Comparison of ENCODE assay signal across 9 mouse cellular contexts in genomic region chr2:26055046-26055746, GRCm38 (mm10). TPM values are rescaled to one million over a fixed set of nuclear protein-coding genes. Genes with fewer than 3 reads are reported as not detected.
DNase-seq lines count a peak whose midpoint lies in the region; ATAC-seq and TF ChIP-seq lines count a peak whose summit lies in the region.
"Had no signal": no experiment of that assay in that cellular context is flagged by ENCODE, and none has a peak within 500 bp of the region (broad histone marks: within the 10 kb centered on the region; RNA-seq: fewer than 3 reads in every experiment).

No protein-coding gene starts in this region.

- peak; percentile 96 for TF ChIP-seq CTCF in cerebellum, adult 2 months (IDR thresholded peaks at IDR 0.05; ENCODE audit: borderline replicate concordance, insufficient read depth, low read depth, low read length)
- TF ChIP-seq CTCF in forebrain, postnatal 0 days (IDR thresholded peaks at IDR 0.05; ENCODE audit: low read depth), result peak; percentile 85

- H3K9ac ChIP-seq in forebrain, postnatal 0 days, result no peak overlapping the region
- H3K9ac ChIP-seq in hindbrain, embryonic 14.5 days, result no peak overlapping the region
- H3K9ac ChIP-seq: limb, embryonic 15.5 days had no signal

- WGBS in cerebellum, adult 2 months, result 52% methylated on average over 8 of the region's 8 CpGs
- 40% methylated on average over 8 of the region's 8 CpGs for WGBS in forebrain, postnatal 0 days
- 27% methylated on average over 8 of the region's 8 CpGs for WGBS in hindbrain, embryonic 14.5 days

- no peak for TF ChIP-seq POLR2A in cerebellum, adult 2 months (IDR thresholded peaks at IDR 0.05; ENCODE audit: borderline replicate concordance, insufficient read depth, low read length)

- H3K4me3 ChIP-seq in cerebellum, adult 2 months (replicated peaks; ENCODE audit: insufficient read depth, low read depth, low read length), result no peak overlapping the region
- no peak overlapping the region for H3K4me3 ChIP-seq in forebrain, postnatal 0 days (ENCODE audit: low read depth, low read length)
- H3K4me3 ChIP-seq in hindbrain, embryonic 14.5 days (replicated peaks; ENCODE audit: low read length), result no peak overlapping the region
- H3K4me3 ChIP-seq: limb, embryonic 15.5 days had no signal

- peak; percentile 86 for DNase-seq in Muller cell, postnatal 12 days (ENCODE audit: inconsistent ontology term)
- DNase-seq in cerebellum, adult 2 months, result peak; percentile 72
- DNase-seq in forebrain, postnatal 0 days, result peak; percentile 75
- peak; percentile 62 for DNase-seq in hindbrain, embryonic 14.5 days (ENCODE audit: low spot score)
- peak; percentile 50 to 71 for DNase-seq in left cerebral cortex, adult 18-20 months (ENCODE audit: low spot score in 2 of 2)
- peak; percentile 47 for DNase-seq in right cerebral cortex, adult 2 months (ENCODE audit: low spot score in 2 of 2)
- DNase-seq in urinary bladder, postnatal 4 days (ENCODE audit: low spot score in 2 of 2), result peak; percentile 58 to 68

- H3K36me3 ChIP-seq in forebrain, postnatal 0 days (ENCODE audit: insufficient read depth), result no peaks in the 10 kb centered on the region
- no peaks in the 10 kb centered on the region; the same call in 1 of the 2 replicates for H3K36me3 ChIP-seq in hindbrain, embryonic 14.5 days (replicated peaks; ENCODE audit: control insufficient read depth, insufficient read depth)

- H3K27ac ChIP-seq in cerebellum, adult 2 months (ENCODE audit: insufficient read depth, low read length), result no peak overlapping the region
- no peak overlapping the region for H3K27ac ChIP-seq in forebrain, postnatal 0 days (ENCODE audit: low read depth, low read length)
- H3K27ac ChIP-seq in hindbrain, embryonic 14.5 days, result no peak overlapping the region
- H3K27ac ChIP-seq: limb, embryonic 15.5 days had no signal

- H3K4me1 ChIP-seq in cerebellum, adult 2 months (ENCODE audit: control insufficient read depth, insufficient read depth, low read length), result no peaks in the 10 kb centered on the region; the same call in 1 of the 2 replicates
- H3K4me1 ChIP-seq in forebrain, postnatal 0 days (ENCODE audit: insufficient read depth), result no peaks in the 10 kb centered on the region
- H3K4me1 ChIP-seq in hindbrain, embryonic 14.5 days (replicated peaks; ENCODE audit: control insufficient read depth, insufficient read depth, low read length), result no peaks in the 10 kb centered on the region

- H3K27me3 ChIP-seq in cerebellum, adult 2 months (ENCODE audit: control insufficient read depth, insufficient read depth, low read length), result no peaks in the 10 kb centered on the region
- no peaks in the 10 kb centered on the region for H3K27me3 ChIP-seq in forebrain, postnatal 0 days (ENCODE audit: insufficient read depth, low read length)
- no peaks in the 10 kb centered on the region for H3K27me3 ChIP-seq in hindbrain, embryonic 14.5 days (ENCODE audit: control insufficient read depth, insufficient read depth, low read length)
- H3K27me3 ChIP-seq: limb, embryonic 15.5 days had no signal

- H3K4me2 ChIP-seq in forebrain, postnatal 0 days (ENCODE audit: low read depth), result no peak overlapping the region
- no peak overlapping the region for H3K4me2 ChIP-seq in hindbrain, embryonic 14.5 days (replicated peaks)
- H3K4me2 ChIP-seq: limb, embryonic 15.5 days had no signal

- no peaks in the 10 kb centered on the region for H3K9me3 ChIP-seq in forebrain, postnatal 0 days (ENCODE audit: low read length)
- H3K9me3 ChIP-seq in hindbrain, embryonic 14.5 days (ENCODE audit: control insufficient read depth, low read length), result no peaks in the 10 kb centered on the region
- H3K9me3 ChIP-seq: limb, embryonic 15.5 days had no signal

- peak; percentile 78 for ATAC-seq in forebrain, postnatal 0 days
- ATAC-seq in hindbrain, embryonic 14.5 days (ENCODE audit: low FRiP score), result peak; percentile 59; the same call in 1 of the 2 replicates
- ATAC-seq in megakaryocyte-erythroid progenitor cell, adult 5-6 weeks (replicated peaks; ENCODE audit: low FRiP score, low TSS enrichment, poor library complexity, severe bottlenecking), result peak; percentile 97

RNA-seq across cellular contexts. Expression of gene Ubac1, which starts 33.6 kb away (rescaled TPM):
- 92.2 and 101 TPM in 2 replicates for polyA plus RNA-seq in cerebellum, adult 2 months (2012; rRNA removed)
- total RNA-seq in forebrain, postnatal 0 days (2014; rRNA removed), result 121 and 126 TPM in 2 replicates
- 139 and 150 TPM in 2 replicates for polyA plus RNA-seq in forebrain, postnatal 0 days (2015; fragmentation: Nextera tagmentation; extraction: Ambion mirVana)
- polyA plus RNA-seq in hindbrain, embryonic 14.5 days (2014; fragmentation: Nextera tagmentation; extraction: Ambion mirVana), result 139 and 146 TPM in 2 replicates
- 10 to 100 TPM; 55.6 to 59.6 TPM for total RNA-seq in left cerebral cortex, adult 18-20 months (2021)
- 185 and 204 TPM in 2 replicates for total RNA-seq in megakaryocyte-erythroid progenitor cell, adult 5-6 weeks (2014; fragmentation: Nextera tagmentation)
- 100 and 151 TPM in 2 replicates for total RNA-seq in megakaryocyte-erythroid progenitor cell, adult 5-6 weeks (2017)
